Mouse (Mus musculus) G1E (cell line): ENCODE measurements at regions not wholly inside any gene's neighbourhood (a gene's known extent, or its start where the extent isn't known, plus 50 kb on each side); places are given as distances from the start of the nearest gene placed in this dataset.

Experiments
- CTCF ChIP-seq: IDR thresholded peaks from 2 replicates; pipeline ENCODE4 v1.5.1; 2012; ENCODE audit warnings: low read depth, low read length, inconsistent platforms, mixed read lengths
- GATA1 ChIP-seq: IDR thresholded peaks from 2 replicates; pipeline ENCODE4 v1.6.1; 2012; ENCODE audit warnings: borderline replicate concordance, low read length, inconsistent platforms, mixed read lengths
- POLR2AphosphoS5 ChIP-seq: IDR thresholded peaks from 2 replicates; pipeline ENCODE4 v1.6.1; 2012; ENCODE audit warnings: low read depth, low read length, inconsistent platforms; ENCODE audit not compliant: insufficient replicate concordance

DNA sequence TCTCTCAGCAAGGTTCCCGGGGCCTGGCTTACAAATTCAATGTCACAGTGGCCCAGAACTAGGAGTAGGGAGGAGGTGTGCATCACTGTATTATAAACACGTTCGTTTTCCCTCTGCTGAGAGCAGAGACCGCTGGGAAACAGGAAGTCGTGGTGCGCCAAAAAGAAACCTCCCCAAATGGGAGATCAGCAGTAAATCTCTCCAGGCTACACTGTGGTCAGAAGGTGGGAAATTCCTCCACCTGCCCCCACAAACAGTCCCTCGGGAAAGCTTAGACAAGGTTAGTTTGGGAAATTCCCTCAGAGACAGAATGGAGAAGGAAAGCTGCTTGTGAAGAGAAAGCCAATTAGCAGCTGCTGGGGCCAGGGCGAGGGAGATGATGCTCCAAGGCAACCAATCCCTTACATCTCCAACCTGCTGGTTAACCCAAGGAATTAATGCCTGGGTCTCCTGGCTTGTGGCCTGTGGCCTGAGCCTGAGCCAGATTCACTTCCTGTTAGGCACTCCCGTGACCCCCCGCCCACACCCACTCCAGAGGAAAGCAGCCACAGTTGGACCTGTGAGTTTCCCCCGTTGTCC is 57.2 kb upstream of the Peli1 start:
- TF ChIP-seq CTCF (no peak), GATA1 (no peak), POLR2AphosphoS5 (no peak)
